Mouse (Mus musculus): Measurements from ENCODE around the gene Il1r2. TPM values are rescaled to one million over a fixed set of nuclear protein-coding genes. Genes with fewer than 3 reads are reported as not detected.

Il1r2 gene
- polyA plus RNA-seq (2012; fragmentation: generic; extraction: Trizol), result 0.10 TPM

GRCm38 (mm10) chr1:40073779-40074178, at the start of gene Il1r2:
Il1r2 (plus strand) TSS chr1:40074079.
- H3K4me3 ChIP-seq, result no peak within 1 kb of the TSS
- no peak within 1 kb of the TSS for H3K4me2 ChIP-seq (ENCODE audit: low read depth)
- TF ChIP-seq MAX (IDR thresholded peaks at IDR 0.05; ENCODE audit: low read depth) (no peak), USF1 (IDR thresholded peaks at IDR 0.05; ENCODE audit: low read depth) (no peak), POLR2A (IDR thresholded peaks at IDR 0.05; ENCODE audit: insufficient read length, low read depth) (no peak), POLR2AphosphoS2 (IDR thresholded peaks at IDR 0.05; ENCODE audit: insufficient read length, low read depth) (no peak), CEBPB (IDR thresholded peaks at IDR 0.05; ENCODE audit: insufficient read depth, poor library complexity, severe bottlenecking) (no peak), MYOG (IDR thresholded peaks at IDR 0.05; ENCODE audit: control insufficient read depth in 1 of 3, insufficient read depth in 1 of 3, insufficient read length in 2 of 3, low read depth in 2 of 3) (no peak), TCF3 (IDR thresholded peaks at IDR 0.05; ENCODE audit: insufficient read length, low read depth) (no peak), MYOD1 (IDR thresholded peaks at IDR 0.05; ENCODE audit: control insufficient read depth in 1 of 3, insufficient read length in 2 of 3, low read depth in 2 of 3) (no peak), TCF12 (IDR thresholded peaks at IDR 0.05; ENCODE audit: insufficient read depth, poor library complexity, severe bottlenecking) (no peak), E2F4 (IDR thresholded peaks at IDR 0.05; ENCODE audit: insufficient read depth) (no peak)
- no peak within 1 kb of the TSS for H3ac ChIP-seq (ENCODE audit: control insufficient read depth, insufficient read length)
- H3K36me3 ChIP-seq (ENCODE audit: control insufficient read depth, insufficient read depth), result no peaks in the 10 kb centered on the region
- no peaks in the 10 kb centered on the region for H3K27me3 ChIP-seq (ENCODE audit: control insufficient read depth, insufficient read depth, insufficient read length)
- H3K79me2 ChIP-seq (ENCODE audit: control insufficient read depth, insufficient read depth), result no peaks in the 10 kb centered on the region

- Histone ChIP-seq H3K4me2 (ENCODE audit: low read depth) (no peak overlapping the region), H3ac (ENCODE audit: control insufficient read depth, insufficient read length) (no peak overlapping the region), H3K4me3 (no peak overlapping the region), H3K36me3 (ENCODE audit: control insufficient read depth, insufficient read depth) (peaks cover 57% of the 10 kb centered on the region), H3K79me2 (ENCODE audit: control insufficient read depth, insufficient read depth) (no peaks in the 10 kb centered on the region), H3K27me3 (ENCODE audit: control insufficient read depth, insufficient read depth, insufficient read length) (no peaks in the 10 kb centered on the region)
- TF ChIP-seq MYOD1 (IDR thresholded peaks at IDR 0.05; ENCODE audit: control insufficient read depth in 1 of 3, insufficient read length in 2 of 3, low read depth in 2 of 3) (no peak), POLR2A (IDR thresholded peaks at IDR 0.05; ENCODE audit: insufficient read length, low read depth) (peak; percentile 28)
These were observed 49.1 kb upstream of the Il1r2 start for GRCm38 (mm10) chr1:40024554-40025320.

DNA sequence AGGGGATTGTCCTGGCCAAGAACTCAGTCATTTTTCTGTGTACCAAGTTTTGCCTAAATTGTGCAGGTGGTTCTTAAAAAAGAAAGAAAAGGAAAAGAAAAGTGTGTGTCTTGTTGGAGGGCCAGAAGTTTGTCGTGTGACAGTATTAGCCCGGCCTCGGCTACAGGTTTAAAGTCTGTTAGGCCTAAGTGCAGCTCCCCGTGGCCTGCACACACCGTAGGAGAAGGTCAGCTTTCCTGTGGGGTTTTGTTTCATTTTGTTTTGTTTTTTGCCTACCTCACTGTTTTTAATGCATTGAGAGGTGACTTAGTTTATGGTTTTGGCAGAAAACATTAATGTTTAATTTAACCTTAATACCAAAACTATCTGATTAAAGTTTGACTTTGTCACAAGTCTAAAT, 48.5 kb upstream of the Il1r2 start:
- TF ChIP-seq REST (IDR thresholded peaks at IDR 0.05; ENCODE audit: insufficient read depth, insufficient read length), result no peak
- TF ChIP-seq POLR2A (IDR thresholded peaks at IDR 0.05; ENCODE audit: insufficient read length, low read depth), result no peak
- no peak for TF ChIP-seq POLR2AphosphoS2 (IDR thresholded peaks at IDR 0.05; ENCODE audit: insufficient read length, low read depth)
- no peak for TF ChIP-seq SRF (IDR thresholded peaks at IDR 0.05; ENCODE audit: control insufficient read depth, insufficient read length, low read depth)
- H3K36me3 ChIP-seq (ENCODE audit: control insufficient read depth, insufficient read depth), result peaks cover 50% of the 10 kb centered on the region
- H3K79me2 ChIP-seq (ENCODE audit: control insufficient read depth, insufficient read depth), result no peaks in the 10 kb centered on the region
- no peak overlapping the region for H3ac ChIP-seq (ENCODE audit: control insufficient read depth, insufficient read length)
- H3K27me3 ChIP-seq (ENCODE audit: control insufficient read depth, insufficient read depth, insufficient read length), result no peaks in the 10 kb centered on the region
- H3K4me2 ChIP-seq (ENCODE audit: low read depth), result no peak overlapping the region
- no peak overlapping the region for H3K4me3 ChIP-seq

DNA sequence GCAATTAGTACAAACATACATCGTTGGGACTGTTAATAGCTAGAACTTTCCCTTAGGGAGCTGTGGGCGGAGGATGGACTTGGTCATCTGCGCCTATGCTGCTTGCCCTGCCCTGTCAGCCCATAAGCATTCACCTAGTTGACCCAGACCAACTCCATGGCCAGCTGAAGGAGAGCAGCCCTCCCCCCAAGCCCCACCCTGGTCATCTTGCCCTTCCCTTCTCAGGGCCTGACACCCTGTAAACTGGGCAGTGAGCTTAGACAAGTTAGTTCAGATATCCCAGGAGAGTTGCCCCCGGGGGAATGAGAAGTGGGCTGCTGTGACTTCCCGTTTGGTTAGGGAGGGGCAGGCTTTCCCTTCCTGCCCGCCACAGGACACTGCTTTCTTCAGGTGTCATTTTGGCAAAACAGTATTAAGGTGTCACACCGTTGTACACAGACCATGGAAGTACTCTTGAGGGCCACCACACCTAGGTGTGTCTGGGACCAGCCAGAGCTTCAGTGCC, 46.7 kb upstream of the Il1r2 start:
- Histone ChIP-seq H3K79me2 (ENCODE audit: control insufficient read depth, insufficient read depth) (no peaks in the 10 kb centered on the region), H3K4me2 (ENCODE audit: low read depth) (no peak overlapping the region), H3K36me3 (ENCODE audit: control insufficient read depth, insufficient read depth) (peaks cover 41% of the 10 kb centered on the region), H3ac (ENCODE audit: control insufficient read depth, insufficient read length) (no peak overlapping the region), H3K27me3 (ENCODE audit: control insufficient read depth, insufficient read depth, insufficient read length) (no peaks in the 10 kb centered on the region), H3K4me3 (no peak overlapping the region)
- no peak for TF ChIP-seq REST (IDR thresholded peaks at IDR 0.05; ENCODE audit: insufficient read depth, insufficient read length)
- peak; percentile 6 for TF ChIP-seq POLR2AphosphoS2 (IDR thresholded peaks at IDR 0.05; ENCODE audit: insufficient read length, low read depth)
- TF ChIP-seq E2F4 (IDR thresholded peaks at IDR 0.05; ENCODE audit: insufficient read depth), result no peak
- no peak for TF ChIP-seq USF1 (IDR thresholded peaks at IDR 0.05; ENCODE audit: low read depth)

- TF ChIP-seq POLR2AphosphoS2 (IDR thresholded peaks at IDR 0.05; ENCODE audit: insufficient read length, low read depth) (peak; percentile 72), REST (IDR thresholded peaks at IDR 0.05; ENCODE audit: insufficient read depth, insufficient read length) (no peak)
- Histone ChIP-seq H3K79me2 (ENCODE audit: control insufficient read depth, insufficient read depth) (no peaks in the 10 kb centered on the region), H3K4me2 (ENCODE audit: low read depth) (no peak overlapping the region), H3K27me3 (ENCODE audit: control insufficient read depth, insufficient read depth, insufficient read length) (no peaks in the 10 kb centered on the region), H3ac (ENCODE audit: control insufficient read depth, insufficient read length) (no peak overlapping the region), H3K4me3 (no peak overlapping the region), H3K36me3 (ENCODE audit: control insufficient read depth, insufficient read depth) (peaks cover 29% of the 10 kb centered on the region)
These were observed 45.5 kb upstream of the Il1r2 start for GRCm38 (mm10) chr1:40028207-40028998.
